Mouse (Mus musculus) heart, embryonic 12.5 days (tissue): Measurements from ENCODE around the gene Serpinf2. TPM values are rescaled to one million over a fixed set of nuclear protein-coding genes. Genes with fewer than 3 reads are reported as not detected.

Source experiments
- ATAC-seq: fragments of 200-750 bp; cut with Nextera tagmentation; 2 replicates; pipeline ENCODE4 v1.8.0; 2017; ENCODE audit warnings: moderate TSS enrichment, moderate library complexity; ENCODE audit not compliant: insufficient number of reproducible peaks, low FRiP score
- H3K27ac ChIP-seq: fragments of 300-500 bp; sonication (generic); 2 replicates; pipeline ENCODE4 v1.5.1; 2016; ENCODE audit warnings: mild to moderate bottlenecking, moderate library complexity; ENCODE audit not compliant: poor library complexity, severe bottlenecking
- H3K27me3 ChIP-seq: fragments of 300-500 bp; sonication (generic); replicated peaks from 2 replicates; pipeline ENCODE4 v1.6.1; 2016; ENCODE audit warnings: mild to moderate bottlenecking, moderate library complexity
- H3K36me3 ChIP-seq: fragments of 300-500 bp; sonication (generic); 2 replicates; pipeline ENCODE4 v1.6.1; 2016; ENCODE audit warnings: mild to moderate bottlenecking, moderate library complexity
- H3K4me1 ChIP-seq: fragments of 300-500 bp; sonication (generic); replicated peaks from 2 replicates; pipeline ENCODE4 v1.6.1; 2016; ENCODE audit warnings: mild to moderate bottlenecking
- H3K4me2 ChIP-seq: fragments of 300-500 bp; sonication (generic); 2 replicates; pipeline ENCODE4 v1.6.1; 2016; ENCODE audit warnings: mild to moderate bottlenecking, moderate library complexity
- H3K4me3 ChIP-seq: fragments of 300-500 bp; sonication (generic); 2 replicates; pipeline ENCODE4 v1.5.1; 2016; ENCODE audit warnings: mild to moderate bottlenecking
- H3K9ac ChIP-seq: fragments of 300-500 bp; sonication (generic); 2 replicates; pipeline ENCODE4 v1.6.1; 2016; ENCODE audit warnings: mild to moderate bottlenecking, moderate library complexity
- H3K9me3 ChIP-seq: fragments of 300-500 bp; sonication (generic); replicated peaks from 2 replicates; pipeline ENCODE4 v1.6.1; 2016; ENCODE audit warnings: mild to moderate bottlenecking, moderate library complexity
- WGBS: fragments of 180-500 bp; shearing (Covaris S2); methylation state at CpG from one replicate; pipeline ENCODE4 v1.1.7; 2016; 5-methylcytosine and 5-hydroxymethylcytosine counted together
- polyA plus RNA-seq: library from polyadenylated mRNA; unstranded; fragments of >200 nt; fragmentation: Nextera tagmentation; extraction: Ambion mirVana; gene quantifications from 2 replicates; pipeline ENCODE4 v1.2.1, GENCODE M21; 2016

Gene Serpinf2
- polyA plus RNA-seq, 1 experiment from 2014 or later: 6.4 TPM

DNA sequence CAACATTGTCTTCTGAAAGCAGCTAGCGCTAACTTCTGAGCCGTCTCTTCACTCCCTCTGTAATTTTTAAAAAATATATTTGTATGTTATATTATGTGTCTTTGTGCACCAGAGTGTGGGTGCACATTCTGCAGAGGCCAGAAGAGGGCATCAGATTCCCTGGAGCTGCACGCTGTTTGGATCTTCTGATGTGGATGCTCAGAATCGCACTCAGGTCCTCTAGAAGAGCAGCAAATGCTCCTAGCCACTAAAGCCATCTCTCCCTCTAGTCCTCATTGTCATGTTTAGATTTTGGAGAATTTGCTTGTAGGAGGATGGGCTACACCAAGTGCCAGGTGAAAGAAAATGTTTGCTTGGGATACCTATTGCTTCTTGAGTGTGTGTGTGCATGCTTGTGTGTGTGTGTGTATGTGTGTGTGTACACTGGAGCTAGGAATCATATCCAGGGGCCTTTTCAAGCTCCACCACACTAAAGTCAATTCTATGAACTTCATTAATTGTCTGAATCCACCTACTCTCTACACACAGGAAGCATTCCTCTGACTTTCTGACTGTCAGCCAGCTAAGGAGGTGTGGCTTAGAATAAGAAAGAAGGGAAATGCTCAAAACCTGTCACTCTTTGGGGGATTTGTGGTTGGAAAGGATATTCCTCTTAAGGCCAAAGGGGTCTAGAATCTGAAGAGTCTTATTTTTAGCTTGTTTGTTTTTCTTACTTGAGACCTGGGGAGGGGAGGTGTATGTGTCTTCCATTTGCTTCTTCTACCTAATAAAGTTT, 27.5 kb upstream of the Serpinf2 start:
- ATAC-seq: no peak
- H3K4me1 ChIP-seq: peaks cover 38% of the 10 kb centered on the region
- H3K4me2 ChIP-seq: peak overlapping the region; percentile 91
- H3K9me3 ChIP-seq: 0 out of 2 replicates have a peak, but pooled peaks cover 3% of the 10 kb centered on the region
- no peaks in the 10 kb centered on the region for H3K27me3 ChIP-seq
- peaks cover 28% of the 10 kb centered on the region for H3K36me3 ChIP-seq
- H3K27ac ChIP-seq: no peak overlapping the region
- 0 out of 2 replicates have a peak overlapping the region, but pooled peaks have one; percentile 55 for H3K4me3 ChIP-seq
- 96% methylated on average over 4 of the region's 4 CpGs for WGBS
- no peak overlapping the region for H3K9ac ChIP-seq

DNA sequence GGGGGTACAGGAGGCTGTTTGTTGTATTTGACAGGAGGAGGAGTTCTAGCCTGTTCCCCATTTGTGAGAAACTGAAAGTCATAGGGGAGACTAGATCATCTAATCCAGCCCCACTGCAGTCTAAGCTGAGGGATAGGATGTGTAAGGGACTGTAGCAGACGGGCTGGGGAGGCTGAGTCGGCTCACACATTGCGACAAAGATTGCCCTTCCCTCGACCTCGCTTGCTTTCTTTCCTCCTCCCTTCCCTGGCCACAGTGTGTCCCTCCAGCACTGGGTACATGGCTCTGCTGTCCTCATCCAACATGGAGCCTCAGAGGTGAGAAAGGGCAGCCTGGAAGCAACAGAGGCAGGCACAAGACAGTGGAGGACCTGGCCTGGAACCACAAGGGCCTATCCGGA, 25.7 kb upstream of the Serpinf2 start:
- Histone ChIP-seq H3K27ac (no peak overlapping the region), H3K27me3 (no peaks in the 10 kb centered on the region), H3K4me2 (no peak overlapping the region), H3K4me3 (no peak overlapping the region), H3K36me3 (peaks cover 28% of the 10 kb centered on the region), H3K9ac (no peak overlapping the region), H3K9me3 (0 out of 2 replicates have a peak, but pooled peaks cover 3% of the 10 kb centered on the region), H3K4me1 (peaks cover 40% of the 10 kb centered on the region)
- no peak for ATAC-seq
- WGBS: 83% methylated on average over 6 of the region's 6 CpGs

DNA sequence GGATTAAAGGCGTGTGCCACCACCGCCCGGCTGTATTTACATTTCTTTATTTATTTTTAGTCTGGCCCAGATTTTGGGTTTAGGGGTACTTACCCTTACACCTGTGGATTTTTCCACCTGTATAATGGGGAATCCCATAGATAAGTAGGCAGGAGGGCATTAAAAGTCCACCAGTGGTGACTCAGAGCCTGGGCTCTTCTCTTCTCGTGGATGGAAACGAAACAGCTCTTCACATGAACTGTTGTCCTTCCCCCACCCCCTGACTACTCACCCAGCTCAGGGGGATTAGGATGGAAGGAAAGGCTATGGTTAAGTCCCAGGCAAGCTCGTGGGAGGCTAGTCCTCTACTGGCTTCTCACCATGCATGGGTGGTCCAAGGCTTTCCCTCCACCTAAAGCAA, 25.0 kb upstream of the Serpinf2 start:
- Histone ChIP-seq H3K36me3 (peaks cover 28% of the 10 kb centered on the region), H3K4me3 (no peak overlapping the region), H3K9ac (no peak overlapping the region), H3K27me3 (no peaks in the 10 kb centered on the region), H3K4me1 (peaks cover 47% of the 10 kb centered on the region), H3K4me2 (no peak overlapping the region), H3K9me3 (0 out of 2 replicates have a peak, but pooled peaks cover 3% of the 10 kb centered on the region), H3K27ac (no peak overlapping the region)
- ATAC-seq: no peak
- WGBS: 90% methylated on average over 6 of the region's 6 CpGs

DNA sequence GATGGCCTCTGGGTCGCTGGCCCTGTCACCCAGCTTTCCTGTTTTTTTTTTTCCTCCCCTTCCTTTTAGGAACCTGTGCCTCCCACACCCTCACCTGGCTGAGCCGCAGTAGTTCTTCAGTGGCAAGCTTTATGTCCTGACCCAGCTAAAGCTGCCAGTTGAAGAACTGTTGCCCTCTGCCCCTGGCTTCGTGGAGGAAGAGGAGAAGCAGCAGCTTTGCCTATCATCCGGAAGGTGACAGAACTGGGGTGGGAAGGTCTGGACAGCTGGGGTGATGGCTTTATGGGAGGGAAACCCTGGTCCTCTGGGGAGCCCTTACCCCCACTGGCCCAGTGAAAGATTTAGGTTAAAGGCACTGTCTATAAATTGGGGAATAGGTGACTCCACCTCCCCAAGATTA, 24.2 kb upstream of the Serpinf2 start:
- ATAC-seq: no peak
- Histone ChIP-seq H3K4me3 (peak overlapping the region; percentile 86), H3K36me3 (peaks cover 28% of the 10 kb centered on the region), H3K27ac (peak overlapping the region; percentile 97), H3K9me3 (0 out of 2 replicates have a peak, but pooled peaks cover 3% of the 10 kb centered on the region), H3K4me1 (peaks cover 51% of the 10 kb centered on the region), H3K4me2 (peak overlapping the region; percentile 86), H3K27me3 (no peaks in the 10 kb centered on the region), H3K9ac (no peak overlapping the region)
- 65% methylated on average over 4 of the region's 4 CpGs for WGBS

DNA sequence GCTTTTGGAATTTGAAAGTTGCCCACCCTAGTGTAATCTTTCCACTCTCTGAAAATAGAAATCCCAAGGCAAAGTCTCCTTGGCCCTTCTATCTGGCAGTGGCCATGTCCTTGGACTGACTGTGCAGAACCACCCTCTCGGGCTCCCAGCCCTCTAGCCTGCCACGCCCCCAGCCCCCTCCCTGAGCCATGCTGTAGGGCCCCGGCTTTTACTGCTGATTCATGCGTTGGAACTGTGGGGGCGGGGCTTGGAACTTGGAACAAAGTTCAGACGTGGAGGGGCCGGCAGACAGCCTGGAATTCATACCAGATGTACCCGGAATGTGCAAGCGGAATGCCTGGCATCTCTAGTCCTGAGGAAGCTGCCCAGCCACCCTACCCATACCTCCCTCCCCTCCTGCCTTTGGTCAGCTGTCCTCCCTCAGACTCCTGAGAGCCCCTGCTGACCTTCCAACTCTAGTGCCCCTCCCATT, 23.5 kb upstream of the Serpinf2 start:
- under 1% methylated on average over 9 of the region's 9 CpGs for WGBS
- H3K4me1 ChIP-seq: peaks cover 47% of the 10 kb centered on the region
- peak overlapping the region; percentile 86 for H3K4me3 ChIP-seq
- peak overlapping the region; percentile 97 for H3K27ac ChIP-seq
- peak; percentile 71 for ATAC-seq
- no peaks in the 10 kb centered on the region for H3K27me3 ChIP-seq
- H3K9me3 ChIP-seq: 0 out of 2 replicates have a peak, but pooled peaks cover 3% of the 10 kb centered on the region
- H3K4me2 ChIP-seq: peak overlapping the region; percentile 86
- H3K9ac ChIP-seq: peak overlapping the region; percentile 94
- peaks cover 28% of the 10 kb centered on the region for H3K36me3 ChIP-seq

DNA sequence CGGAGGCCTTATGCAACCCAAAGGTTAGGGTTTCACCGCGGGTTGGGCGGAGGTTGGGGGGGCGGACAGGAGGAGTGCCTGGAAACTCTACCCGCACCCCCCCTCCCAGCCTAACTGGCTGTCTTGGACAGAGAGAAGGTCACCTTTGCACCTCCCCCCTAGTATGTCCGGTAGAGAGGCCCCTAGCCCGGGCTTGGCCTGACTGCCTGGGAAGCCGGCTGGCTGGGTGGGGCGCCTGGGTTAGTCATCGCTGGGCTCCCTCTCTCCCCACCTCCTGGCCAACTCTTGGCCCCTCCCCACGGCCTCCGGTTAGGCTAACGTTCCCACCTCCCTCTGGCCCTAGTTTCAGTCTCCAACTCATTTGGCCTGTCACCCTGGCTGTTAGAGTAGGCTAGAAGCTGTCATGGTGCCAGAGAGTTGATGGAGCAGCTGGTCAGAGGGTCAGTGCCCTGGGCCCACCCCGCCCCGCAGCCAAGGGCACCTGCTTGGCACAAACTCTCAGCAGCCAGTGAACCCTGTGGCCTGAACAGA, 22.9 kb upstream of the Serpinf2 start:
- Histone ChIP-seq H3K36me3 (peaks cover 28% of the 10 kb centered on the region), H3K4me1 (peaks cover 43% of the 10 kb centered on the region), H3K27me3 (no peaks in the 10 kb centered on the region), H3K9me3 (0 out of 2 replicates have a peak, but pooled peaks cover 3% of the 10 kb centered on the region), H3K27ac (peak overlapping the region; percentile 97), H3K4me3 (peak overlapping the region; percentile 86), H3K9ac (peak overlapping the region; percentile 94), H3K4me2 (peak overlapping the region; percentile 86)
- ATAC-seq: peak; percentile 58
- 4% methylated on average over 15 of the region's 16 CpGs for WGBS

DNA sequence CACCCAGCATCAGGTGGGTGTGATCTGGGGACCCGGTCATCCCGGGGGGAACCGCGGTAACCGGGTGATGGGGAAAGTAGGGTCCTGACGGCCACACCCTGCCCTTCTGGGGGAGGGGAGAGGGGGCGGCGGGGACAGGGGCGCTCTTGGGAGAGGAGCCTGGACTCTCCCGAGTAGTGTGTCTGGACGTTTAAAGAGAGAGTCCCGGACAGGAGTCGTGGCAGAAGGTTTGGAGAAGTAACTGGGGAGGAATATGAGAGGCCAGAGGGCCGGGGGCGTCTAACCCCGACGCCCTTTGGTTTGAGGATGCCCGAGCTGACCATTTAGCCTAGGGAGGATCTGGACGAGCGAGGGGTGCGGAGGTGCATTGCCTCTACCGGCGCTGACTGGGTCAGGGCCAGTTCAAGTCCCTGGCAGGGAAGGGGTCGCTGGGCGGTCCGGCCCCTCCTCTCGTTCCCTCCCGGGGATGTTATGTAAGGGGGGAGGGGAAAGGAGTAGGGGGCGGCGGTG, 22.4 kb upstream of the Serpinf2 start:
- peaks cover 42% of the 10 kb centered on the region for H3K4me1 ChIP-seq
- under 1% methylated on average over 26 of the region's 30 CpGs for whole genome bisulfite sequencing
- H3K4me3 ChIP-seq: peak overlapping the region; percentile 86
- H3K36me3 ChIP-seq: peaks cover 26% of the 10 kb centered on the region
- H3K9ac ChIP-seq: peak overlapping the region; percentile 94
- H3K27me3 ChIP-seq: no peaks in the 10 kb centered on the region
- 0 out of 2 replicates have a peak, but pooled peaks cover 3% of the 10 kb centered on the region for H3K9me3 ChIP-seq
- H3K27ac ChIP-seq: peak overlapping the region; percentile 97
- peak overlapping the region; percentile 86 for H3K4me2 ChIP-seq
- peak; percentile 1; the same call in 1 of the 2 replicates for ATAC-seq

DNA sequence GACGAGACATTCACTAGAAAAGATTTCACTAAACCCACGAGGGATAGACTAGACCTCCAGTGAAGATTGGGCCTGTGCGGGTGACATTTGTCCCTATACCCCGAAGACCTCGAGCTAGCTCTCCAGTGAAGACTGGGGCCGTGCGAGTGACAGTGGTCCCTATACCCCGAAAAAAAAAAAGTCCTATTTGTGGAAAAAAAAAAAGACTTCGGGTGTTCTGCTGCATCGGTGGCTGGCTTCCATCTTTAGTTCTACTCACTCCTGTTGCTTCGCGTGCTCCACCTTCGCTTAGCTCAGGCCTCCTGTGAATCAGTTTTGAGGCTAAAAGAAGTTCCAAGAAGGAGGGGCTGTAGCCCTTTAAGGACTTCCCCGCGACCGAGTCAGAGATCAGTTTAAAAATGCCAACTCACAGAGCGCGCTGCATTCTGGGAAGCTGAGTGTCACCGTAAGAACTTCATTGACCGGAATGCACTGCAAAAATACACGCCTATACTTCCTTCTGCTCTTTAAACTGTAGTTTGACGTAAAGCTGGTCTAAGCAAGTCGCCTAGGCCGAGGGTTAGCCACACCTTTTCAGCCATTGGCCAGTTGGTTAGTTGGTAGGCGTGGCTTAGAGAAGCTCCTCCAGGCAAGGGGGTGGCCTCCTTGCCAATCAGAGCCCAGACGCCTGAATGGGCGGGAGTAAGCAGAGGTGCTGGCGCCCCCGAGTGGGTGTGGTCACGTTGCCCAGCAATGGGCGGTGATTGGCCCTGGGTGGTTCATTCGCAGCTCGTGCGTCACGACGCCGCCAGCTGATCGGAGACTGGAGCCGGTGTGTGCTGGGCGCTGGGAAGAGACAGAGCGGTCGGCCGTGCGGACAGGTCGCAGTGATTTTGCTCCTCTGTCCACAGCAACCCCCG, 21.7 kb upstream of the Serpinf2 start, which contains the start of gene Tlcd2:
Tlcd2 (plus strand) TSS at position 872 of the 899 bp plus-strand sequence.
- Histone ChIP-seq H3K27me3 (no peaks in the 10 kb centered on the region), H3K4me1 (peaks cover 42% of the 10 kb centered on the region), H3K9ac (peak within 1 kb of the TSS; percentile 94), H3K4me2 (peak within 1 kb of the TSS; percentile 86), H3K36me3 (peaks cover 23% of the 10 kb centered on the region), H3K27ac (peak within 1 kb of the TSS; percentile 97), H3K9me3 (no peaks in the 10 kb centered on the region), H3K4me3 (peak within 1 kb of the TSS; percentile 86)
- ATAC-seq: peak; percentile 94
- under 1% methylated on average over 46 of the region's 46 CpGs for WGBS

DNA sequence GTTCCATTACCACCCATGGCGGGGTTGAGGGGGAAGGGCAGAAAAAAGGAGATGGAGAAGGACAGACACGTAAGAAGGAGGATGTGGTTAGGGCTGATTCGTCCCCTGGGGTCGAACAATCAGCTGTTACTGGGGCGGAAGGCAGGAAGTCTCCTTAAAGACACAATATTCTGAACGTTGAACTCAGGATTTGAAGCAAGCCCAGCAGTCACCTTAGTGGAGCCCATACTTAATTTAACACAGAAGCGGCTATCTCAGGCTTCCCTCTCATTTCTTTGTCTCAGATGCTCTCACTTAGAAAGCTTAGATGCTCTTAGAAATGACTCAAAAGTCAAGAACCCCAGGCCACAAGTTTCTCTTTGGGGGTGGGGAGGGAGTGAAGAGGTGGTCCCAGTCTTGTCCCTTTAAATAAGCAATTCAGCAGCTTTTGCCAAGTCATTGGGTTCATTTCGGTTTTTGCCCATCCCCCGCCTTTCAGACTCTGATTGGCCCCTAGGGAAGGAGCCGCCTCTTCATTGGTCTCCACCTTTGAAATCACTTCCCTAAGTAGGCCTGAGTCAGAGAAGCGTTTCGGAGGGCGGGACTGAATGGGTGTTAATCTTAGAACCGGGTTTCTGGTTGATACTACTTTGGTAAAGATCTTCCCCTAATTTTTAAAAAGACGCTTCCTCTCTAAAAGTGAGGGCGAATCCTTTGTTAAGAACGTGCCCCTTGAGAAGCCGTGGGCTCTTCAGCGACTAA, 20.9 kb upstream of the Serpinf2 start:
- H3K27ac ChIP-seq: peak overlapping the region; percentile 97
- H3K36me3 ChIP-seq: peaks cover 15% of the 10 kb centered on the region
- no peaks in the 10 kb centered on the region for H3K27me3 ChIP-seq
- no peaks in the 10 kb centered on the region for H3K9me3 ChIP-seq
- 2% methylated on average over 19 of the region's 19 CpGs for WGBS
- H3K9ac ChIP-seq: peak overlapping the region; percentile 71
- H3K4me2 ChIP-seq: peak overlapping the region; percentile 86
- H3K4me1 ChIP-seq: peaks cover 43% of the 10 kb centered on the region
- ATAC-seq: peak; percentile 67
- peak overlapping the region; percentile 86 for H3K4me3 ChIP-seq

DNA sequence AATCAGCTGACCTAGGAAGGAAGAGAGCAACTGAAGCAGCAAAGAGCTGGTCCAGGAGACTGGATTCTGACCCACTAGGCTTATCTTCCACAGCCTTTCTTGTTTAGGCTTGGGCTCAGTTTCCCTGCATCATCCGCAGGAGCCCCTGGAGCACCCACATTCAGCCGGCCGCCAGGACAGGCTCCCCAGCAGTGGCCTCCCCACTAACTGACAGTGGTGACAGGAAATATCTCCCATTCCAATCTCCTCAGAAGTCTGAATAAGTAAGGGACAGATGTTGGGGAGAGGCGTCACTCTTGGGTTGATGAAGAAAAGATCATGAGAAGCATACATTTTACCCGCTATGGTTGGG, 20.3 kb upstream of the Serpinf2 start:
- Histone ChIP-seq H3K9me3 (no peaks in the 10 kb centered on the region), H3K4me1 (peaks cover 47% of the 10 kb centered on the region), H3K4me3 (peak overlapping the region; percentile 86), H3K27me3 (no peaks in the 10 kb centered on the region), H3K27ac (peak overlapping the region; percentile 97), H3K9ac (peak overlapping the region; percentile 30; the same call in 1 of the 2 replicates), H3K4me2 (peak overlapping the region; percentile 86), H3K36me3 (peaks cover 10% of the 10 kb centered on the region)
- 22% methylated on average over 5 of the region's 5 CpGs for WGBS
- ATAC-seq: no peak
